Comparison of ENCODE assay signal across 14 mouse cellular contexts in genomic region chr11:51554590-51554989, GRCm38 (mm10). TPM values are rescaled to one million over a fixed set of nuclear protein-coding genes. Genes with fewer than 3 reads are reported as not detected.
A peak's percentile ranks its signal among the peaks of the same experiment; 100 is the strongest.
DNase-seq lines count a peak whose midpoint lies in the region; ATAC-seq and TF ChIP-seq lines count a peak whose summit lies in the region.
"Had no signal": no experiment of that assay in that cellular context is flagged by ENCODE, and none has a peak within 500 bp of the region (broad histone marks: within the 10 kb centered on the region; RNA-seq: fewer than 3 reads in every experiment).

No protein-coding gene starts in this region.

- H3K36me3 ChIP-seq in forebrain, embryonic 14.5 days (ENCODE audit: control insufficient read depth, insufficient read depth, low read length) = no peaks in the 10 kb centered on the region
- no peaks in the 10 kb centered on the region for H3K36me3 ChIP-seq in forebrain, embryonic 11.5 days (ENCODE audit: control insufficient read depth, insufficient read depth, low read length)
- no peaks in the 10 kb centered on the region for H3K36me3 ChIP-seq in lung, embryonic 16.5 days (ENCODE audit: control insufficient read depth, insufficient read depth, low read length)
- H3K36me3 ChIP-seq in embryonic facial prominence, embryonic 10.5 days (replicated peaks) = peaks cover 6% of the 10 kb centered on the region; the same call in 1 of the 2 replicates
- no peaks in the 10 kb centered on the region for H3K36me3 ChIP-seq in limb, embryonic 14.5 days (ENCODE audit: control insufficient read depth, insufficient read depth, low read length)

- H3K4me1 ChIP-seq in forebrain, embryonic 14.5 days (ENCODE audit: control insufficient read depth, insufficient read depth, low read length) = no peaks in the 10 kb centered on the region
- no peaks in the 10 kb centered on the region for H3K4me1 ChIP-seq in forebrain, embryonic 11.5 days (replicated peaks; ENCODE audit: control insufficient read depth, insufficient read depth, low read length)
- peaks cover 13% of the 10 kb centered on the region for H3K4me1 ChIP-seq in lung, embryonic 16.5 days (replicated peaks; ENCODE audit: control insufficient read depth, insufficient read depth, low read length)
- peaks cover 15% of the 10 kb centered on the region for H3K4me1 ChIP-seq in embryonic facial prominence, embryonic 10.5 days
- H3K4me1 ChIP-seq in limb, embryonic 14.5 days (ENCODE audit: control insufficient read depth, insufficient read depth, low read length) = peaks cover 12% of the 10 kb centered on the region; the same call in 1 of the 2 replicates

- TF ChIP-seq POLR2A in limb, embryonic 14.5 days (IDR thresholded peaks at IDR 0.05; ENCODE audit: borderline replicate concordance, extremely low read depth, insufficient read depth, insufficient read length) = no peak

- no peak for ATAC-seq in forebrain, embryonic 14.5 days
- no peak for ATAC-seq in forebrain, embryonic 11.5 days (replicated peaks; ENCODE audit: low FRiP score)
- no peak for ATAC-seq in lung, embryonic 16.5 days (ENCODE audit: low read depth)
- peak; percentile 7; the same call in 1 of the 2 replicates for ATAC-seq in limb, embryonic 14.5 days (ENCODE audit: low FRiP score, low read depth)
- no peak for ATAC-seq in erythroid progenitor cell, adult 5-6 weeks (replicated peaks; ENCODE audit: low FRiP score, poor library complexity, severe bottlenecking)

- no peak overlapping the region for H3K4me2 ChIP-seq in forebrain, embryonic 14.5 days (ENCODE audit: low read length)
- no peak overlapping the region for H3K4me2 ChIP-seq in forebrain, embryonic 11.5 days (ENCODE audit: low read depth, low read length, severe bottlenecking)
- no peak overlapping the region for H3K4me2 ChIP-seq in lung, embryonic 16.5 days (ENCODE audit: low read depth, low read length)
- H3K4me2 ChIP-seq in limb, embryonic 14.5 days (replicated peaks; ENCODE audit: low read depth, low read length, severe bottlenecking) = 0 out of 2 replicates have a peak overlapping the region, but pooled peaks have one; percentile 6

- H3K9me3 ChIP-seq in forebrain, embryonic 14.5 days (replicated peaks; ENCODE audit: control insufficient read depth, low read length) = no peaks in the 10 kb centered on the region
- no peaks in the 10 kb centered on the region for H3K9me3 ChIP-seq in forebrain, embryonic 11.5 days (ENCODE audit: control insufficient read depth, low read length)
- no peaks in the 10 kb centered on the region for H3K9me3 ChIP-seq in lung, embryonic 16.5 days (ENCODE audit: control insufficient read depth, low read length)
- H3K9me3 ChIP-seq in embryonic facial prominence, embryonic 10.5 days = no peaks in the 10 kb centered on the region
- no peaks in the 10 kb centered on the region for H3K9me3 ChIP-seq in limb, embryonic 14.5 days (ENCODE audit: control insufficient read depth, low read length)

- no peak overlapping the region for H3K27ac ChIP-seq in forebrain, embryonic 14.5 days (ENCODE audit: low read depth, low read length)
- no peak overlapping the region for H3K27ac ChIP-seq in forebrain, embryonic 11.5 days (ENCODE audit: low read depth, low read length)
- H3K27ac ChIP-seq in lung, embryonic 16.5 days (ENCODE audit: low read length) = no peak overlapping the region
- H3K27ac ChIP-seq in embryonic facial prominence, embryonic 10.5 days (replicated peaks) = peak overlapping the region; percentile 25; the same call in 1 of the 2 replicates
- no peak overlapping the region for H3K27ac ChIP-seq in limb, embryonic 14.5 days (replicated peaks; ENCODE audit: low read depth, low read length)
- H3K27ac ChIP-seq: gastrocnemius, adult 2 months had no signal

- peak; percentile 38 for DNase-seq in forebrain, embryonic 14.5 days (ENCODE audit: low spot score)
- DNase-seq in forebrain, embryonic 11.5 days (ENCODE audit: low spot score) = no peak
- no peak for DNase-seq in lung, postnatal 36 days
- DNase-seq in embryonic facial prominence, embryonic 10.5 days (ENCODE audit: low spot score) = no peak
- no peak for DNase-seq in limb, embryonic 14.5 days (ENCODE audit: low spot score)
- no peak for DNase-seq in adipocyte (ENCODE audit: low spot score)
- DNase-seq: cerebellum, adult 9-10 months; gastrocnemius, adult 2 months; kidney, adult 8-10 months; layer of hippocampus, adult 9-11 months; lung, adult 2 months; right cerebral cortex, postnatal 4 days had no signal

- no peaks in the 10 kb centered on the region for H3K27me3 ChIP-seq in forebrain, embryonic 14.5 days (replicated peaks; ENCODE audit: control insufficient read depth, insufficient read depth, low read length)
- H3K27me3 ChIP-seq in forebrain, embryonic 11.5 days (ENCODE audit: control insufficient read depth, insufficient read depth, low read length) = no peaks in the 10 kb centered on the region
- H3K27me3 ChIP-seq in lung, embryonic 16.5 days (ENCODE audit: control insufficient read depth, insufficient read depth, low read depth, low read length) = no peaks in the 10 kb centered on the region
- no peaks in the 10 kb centered on the region for H3K27me3 ChIP-seq in embryonic facial prominence, embryonic 10.5 days (replicated peaks; ENCODE audit: low read depth, poor library complexity, severe bottlenecking)
- H3K27me3 ChIP-seq in limb, embryonic 14.5 days (ENCODE audit: control insufficient read depth, insufficient read depth, low read length) = no peaks in the 10 kb centered on the region

- H3K4me3 ChIP-seq in forebrain, embryonic 14.5 days (ENCODE audit: low read depth, low read length) = no peak overlapping the region
- no peak overlapping the region for H3K4me3 ChIP-seq in forebrain, embryonic 11.5 days (ENCODE audit: low read depth, low read length)
- H3K4me3 ChIP-seq in lung, embryonic 16.5 days (ENCODE audit: low read length) = 0 out of 2 replicates have a peak overlapping the region, but pooled peaks have one; percentile 18
- H3K4me3 ChIP-seq in embryonic facial prominence, embryonic 10.5 days = peak overlapping the region; percentile 26; the same call in 1 of the 2 replicates
- peak overlapping the region; percentile 16 for H3K4me3 ChIP-seq in limb, embryonic 14.5 days (replicated peaks; ENCODE audit: low read length)
- H3K4me3 ChIP-seq: gastrocnemius, adult 2 months had no signal

- H3K9ac ChIP-seq in forebrain, embryonic 14.5 days (ENCODE audit: low read length) = no peak overlapping the region
- no peak overlapping the region for H3K9ac ChIP-seq in forebrain, embryonic 11.5 days (ENCODE audit: low read length)
- H3K9ac ChIP-seq in lung, embryonic 16.5 days (ENCODE audit: low read length) = no peak overlapping the region
- H3K9ac ChIP-seq in limb, embryonic 14.5 days (ENCODE audit: low read depth, low read length, severe bottlenecking) = no peak overlapping the region

- WGBS in forebrain, embryonic 14.5 days = 72% methylated on average over 9 of the region's 10 CpGs
- 79% methylated on average over 10 of the region's 10 CpGs for WGBS in forebrain, embryonic 11.5 days
- 57% methylated on average over 9 of the region's 10 CpGs for WGBS in lung, embryonic 16.5 days
- WGBS in embryonic facial prominence, embryonic 10.5 days = 73% methylated on average over 10 of the region's 10 CpGs
- 59% methylated on average over 9 of the region's 10 CpGs for WGBS in limb, embryonic 14.5 days

RNA-seq across cellular contexts. Expression of gene Phykpl, which starts 30.0 kb away (rescaled TPM):
- polyA plus RNA-seq in forebrain, embryonic 14.5 days (2014; fragmentation: Nextera tagmentation; extraction: Ambion mirVana) = 9.2 and 9.7 TPM in 2 replicates
- polyA plus RNA-seq in forebrain, embryonic 11.5 days (2014; fragmentation: Nextera tagmentation; extraction: Ambion mirVana) = 14.9 and 16.7 TPM in 2 replicates
- polyA plus RNA-seq in lung, embryonic 16.5 days (2015; fragmentation: Nextera tagmentation; extraction: Ambion mirVana) = 17.6 and 18.9 TPM in 2 replicates
- polyA plus RNA-seq in embryonic facial prominence, embryonic 10.5 days (2016; fragmentation: Nextera tagmentation; extraction: Ambion mirVana) = 15.9 and 17.6 TPM in 2 replicates
- polyA plus RNA-seq in limb, embryonic 14.5 days (2012; rRNA removed) = 20.5 and 21.5 TPM in 2 replicates
- 16.7 and 17.7 TPM in 2 replicates for polyA plus RNA-seq in limb, embryonic 14.5 days (2014; fragmentation: Nextera tagmentation; extraction: Ambion mirVana)
- 3.6 and 17.2 TPM in 2 replicates for total RNA-seq in erythroid progenitor cell, adult 5-6 weeks (2015; ENCODE audit: low replicate concordance)
- 6.5 and 10.4 TPM in 2 replicates for total RNA-seq in erythroid progenitor cell, adult 5-6 weeks (2017; ENCODE audit: low replicate concordance)

RNA-seq across cellular contexts. Expression of gene Hnrnpab, which starts 52.1 kb away (rescaled TPM):
- polyA plus RNA-seq in forebrain, embryonic 14.5 days (2014; fragmentation: Nextera tagmentation; extraction: Ambion mirVana) = 545 and 644 TPM in 2 replicates
- 830 and 925 TPM in 2 replicates for polyA plus RNA-seq in forebrain, embryonic 11.5 days (2014; fragmentation: Nextera tagmentation; extraction: Ambion mirVana)
- polyA plus RNA-seq in lung, embryonic 16.5 days (2015; fragmentation: Nextera tagmentation; extraction: Ambion mirVana) = 317 and 349 TPM in 2 replicates
- 636 and 666 TPM in 2 replicates for polyA plus RNA-seq in embryonic facial prominence, embryonic 10.5 days (2016; fragmentation: Nextera tagmentation; extraction: Ambion mirVana)
- polyA plus RNA-seq in limb, embryonic 14.5 days (2012; rRNA removed) = 465 and 516 TPM in 2 replicates
- polyA plus RNA-seq in limb, embryonic 14.5 days (2014; fragmentation: Nextera tagmentation; extraction: Ambion mirVana) = 480 and 522 TPM in 2 replicates
- 250 and 265 TPM in 2 replicates for total RNA-seq in erythroid progenitor cell, adult 5-6 weeks (2015; ENCODE audit: low replicate concordance)
- 313 and 505 TPM in 2 replicates for total RNA-seq in erythroid progenitor cell, adult 5-6 weeks (2017; ENCODE audit: low replicate concordance)

Comparison
In these comparisons a context has a peak if more than half of its experiments do, and no peak if none do; other contexts are left out.
1. H3K4me3 ChIP-seq: peak in lung, embryonic 16.5 days (single experiment), embryonic facial prominence, embryonic 10.5 days (single experiment) and limb, embryonic 14.5 days (single experiment); none in forebrain, embryonic 14.5 days (single experiment) and forebrain, embryonic 11.5 days (single experiment).